Comparison of ENCODE assay signal across 8 mouse cellular contexts in genomic region chr11:87470807-87471698, GRCm38 (mm10).
DNase-seq lines count a peak whose midpoint lies in the region; ATAC-seq and TF ChIP-seq lines count a peak whose summit lies in the region.
"Not testable (repeated sequence)": the region's sequence is repeated elsewhere in the genome, so short reads cannot be mapped to it uniquely, and the experiment has no call there.

No protein-coding gene starts in this region.

- under 1% methylated on average over 25 of the region's 63 CpGs for WGBS in forebrain, embryonic 11.5 days
- WGBS in heart, embryonic 16.5 days: under 1% methylated on average over 26 of the region's 63 CpGs
- WGBS in liver, embryonic 14.5 days (ENCODE audit: insufficient replicate concordance): under 1% methylated on average over 28 of the region's 63 CpGs
- WGBS in stomach, embryonic 15.5 days: under 1% methylated on average over 26 of the region's 63 CpGs

- not testable (repeated sequence) for H3K4me3 ChIP-seq in CH12.LX (replicated peaks in 1 of 3; ENCODE audit: low read depth in 2 of 3, low read length in 2 of 3, poor library complexity in 1 of 3)
- H3K4me3 ChIP-seq in forebrain, embryonic 11.5 days (ENCODE audit: low read depth, low read length): peak overlapping the region; percentile 13; the same call in 1 of the 2 replicates
- peak overlapping the region; percentile 46 for H3K4me3 ChIP-seq in heart, embryonic 16.5 days (ENCODE audit: low read length)
- 0 out of 4 replicates have a peak overlapping the region, but pooled peaks of 1 of the 2 experiments have one; percentile 0 for H3K4me3 ChIP-seq in liver, embryonic 14.5 days (ENCODE audit: insufficient read depth in 1 of 2, low read depth in 2 of 2, low read length in 2 of 2)
- peak overlapping the region; percentile 35 for H3K4me3 ChIP-seq in stomach, embryonic 15.5 days (replicated peaks)

- in situ Hi-C loops in CH12.LX (cut with MboI; ENCODE audit: low pct_ligation_motif_present, low pct_unique_long_range_greater_than_20kb, low sequenced_read_pairs): loop anchor here (5.0 kb wide), 1 partner anchor 36 kb away; no protein-coding TSS in a partner anchor

- TF ChIP-seq EP300 in CH12.LX (IDR thresholded peaks at IDR 0.05; ENCODE audit: low read length): not testable (repeated sequence)
- peak; percentile 33; the same call in 1 of the 2 replicates for TF ChIP-seq EP300 in liver, embryonic 14.5 days (IDR thresholded peaks at IDR 0.05; ENCODE audit: low read depth)

- H3K27me3 ChIP-seq in CH12.LX (replicated peaks); forebrain, embryonic 11.5 days (ENCODE audit: control insufficient read depth, insufficient read depth, low read length); heart, embryonic 16.5 days (ENCODE audit: control insufficient read depth, insufficient read depth, low read length); liver, embryonic 14.5 days (ENCODE audit: control insufficient read depth, insufficient read depth, low read length); stomach, embryonic 15.5 days (replicated peaks): not testable (repeated sequence)

- TF ChIP-seq RAD21 in CH12.LX (IDR thresholded peaks at IDR 0.05; ENCODE audit: low read depth, low read length): not testable (repeated sequence)

- H3K9ac ChIP-seq in CH12.LX (ENCODE audit: insufficient read depth, low read depth): peak overlapping the region; percentile 53
- peak overlapping the region; percentile 24; the same call in 1 of the 2 replicates for H3K9ac ChIP-seq in forebrain, embryonic 11.5 days (ENCODE audit: low read length)
- H3K9ac ChIP-seq in heart, embryonic 16.5 days (ENCODE audit: low read length): peak overlapping the region; percentile 70
- peak overlapping the region; percentile 2 for H3K9ac ChIP-seq in liver, embryonic 14.5 days (replicated peaks)
- H3K9ac ChIP-seq in stomach, embryonic 15.5 days: not testable (repeated sequence)

- H3K79me2 ChIP-seq in CH12.LX (replicated peaks; ENCODE audit: control insufficient read depth, extremely low read depth, insufficient read depth, poor library complexity, severe bottlenecking): not testable (repeated sequence)

- H3K36me3 ChIP-seq in CH12.LX (replicated peaks in 1 of 2; ENCODE audit: control insufficient read depth in 1 of 2, insufficient read depth in 1 of 2, low read length in 1 of 2); forebrain, embryonic 11.5 days (ENCODE audit: control insufficient read depth, insufficient read depth, low read length); heart, embryonic 16.5 days (ENCODE audit: control insufficient read depth, insufficient read depth); liver, embryonic 14.5 days (replicated peaks; ENCODE audit: control insufficient read depth, insufficient read depth, low read depth); stomach, embryonic 15.5 days: not testable (repeated sequence)

- peaks cover 13 to 42% of the 10 kb centered on the region in 2 experiments for H3K4me1 ChIP-seq in CH12.LX (ENCODE audit: control insufficient read depth in 1 of 2, insufficient read depth in 2 of 2)
- not testable (repeated sequence) for H3K4me1 ChIP-seq in forebrain, embryonic 11.5 days (replicated peaks; ENCODE audit: control insufficient read depth, insufficient read depth, low read length); heart, embryonic 16.5 days (ENCODE audit: control insufficient read depth, insufficient read depth, low read length); liver, embryonic 14.5 days (replicated peaks; ENCODE audit: control insufficient read depth in 2 of 2, insufficient read depth in 2 of 2, low read length in 1 of 2)
- H3K4me1 ChIP-seq in stomach, embryonic 15.5 days: peaks cover 12% of the 10 kb centered on the region; the same call in 1 of the 2 replicates

- H3K9me3 ChIP-seq in CH12.LX (replicated peaks; ENCODE audit: low read length); forebrain, embryonic 11.5 days (ENCODE audit: control insufficient read depth, low read length); heart, embryonic 16.5 days (replicated peaks; ENCODE audit: control insufficient read depth, low read length); liver, embryonic 14.5 days (ENCODE audit: control insufficient read depth, low read length); stomach, embryonic 15.5 days: not testable (repeated sequence)

- TF ChIP-seq POLR2A in CH12.LX (IDR thresholded peaks at IDR 0.05; ENCODE audit: low read depth, low read length): peak; percentile 82

- ATAC-seq in forebrain, embryonic 11.5 days (replicated peaks; ENCODE audit: low FRiP score): peak; percentile 99
- ATAC-seq in heart, embryonic 16.5 days (replicated peaks; ENCODE audit: extremely low read depth, insufficient read depth, low FRiP score): peak; percentile 99
- peak; percentile 96 for ATAC-seq in liver, embryonic 14.5 days (ENCODE audit: insufficient read depth)
- peak; percentile 98 for ATAC-seq in stomach, embryonic 15.5 days (ENCODE audit: insufficient read depth, low FRiP score, low read depth)

- dilution Hi-C loops in CH12.LX (cut with MboI; ENCODE audit: extremely low pct_ligation_motif_present, extremely low pct_unique_long_range_greater_than_20kb, low sequenced_read_pairs): not testable (repeated sequence)

- DNase-seq in CH12.LX (ENCODE audit: extremely low read depth): peak; percentile 87
- peak; percentile 50 for DNase-seq in c-Kit-positive CD71-negative TER-119-negative erythroid progenitor cells, embryonic 14.5 days (ENCODE audit: low read depth)
- DNase-seq in forebrain, embryonic 11.5 days (ENCODE audit: low spot score): peak; percentile 86
- DNase-seq in kidney, postnatal 14 days: peak; percentile 81
- DNase-seq in liver, embryonic 14.5 days (ENCODE audit: low read depth in 3 of 3, low spot score in 3 of 3): peak; percentile 59 to 72 (median 60)
- peak; percentile 79 for DNase-seq in neural tube, embryonic 10.5 days (ENCODE audit: extremely low spot score, low spot score)

- peak overlapping the region; percentile 96 for H3K4me2 ChIP-seq in CH12.LX (ENCODE audit: insufficient read depth, low read depth, poor library complexity, severe bottlenecking)
- peak overlapping the region; percentile 47 for H3K4me2 ChIP-seq in forebrain, embryonic 11.5 days (ENCODE audit: low read depth, low read length, severe bottlenecking)
- H3K4me2 ChIP-seq in heart, embryonic 16.5 days (ENCODE audit: low read depth, low read length): peak overlapping the region; percentile 78
- peak overlapping the region; percentile 61 for H3K4me2 ChIP-seq in liver, embryonic 14.5 days (ENCODE audit: low read depth)
- peak overlapping the region; percentile 64 for H3K4me2 ChIP-seq in stomach, embryonic 15.5 days

- not testable (repeated sequence) for H3K27ac ChIP-seq in CH12.LX (ENCODE audit: insufficient read depth, low read depth); forebrain, embryonic 11.5 days (ENCODE audit: low read depth, low read length); liver, embryonic 14.5 days; stomach, embryonic 15.5 days
- peak overlapping the region; percentile 62; the same call in 1 of the 2 replicates for H3K27ac ChIP-seq in heart, embryonic 16.5 days (ENCODE audit: low read length)

- not testable (repeated sequence) for TF ChIP-seq CTCF in CH12.LX (conservative IDR thresholded peaks at IDR 0.05 in 1 of 2, IDR thresholded peaks at IDR 0.05 in 1 of 2; ENCODE audit: low read depth in 2 of 2, low read length in 2 of 2); liver, embryonic 14.5 days (IDR thresholded peaks at IDR 0.05; ENCODE audit: low read depth)

TF ChIP-seq in CH12.LX, 34 proteins besides CTCF, POLR2A, EP300 and RAD21:
- TF ChIP-seq USF2 (conservative IDR thresholded peaks at IDR 0.05; ENCODE audit: low read depth, low read length) (0 out of 2 replicates have a peak, but pooled peaks have one; percentile 24), HCFC1 (IDR thresholded peaks at IDR 0.05; ENCODE audit: low read depth, low read length) (peak; percentile 59), MEF2A (IDR thresholded peaks at IDR 0.05; ENCODE audit: borderline replicate concordance, low read depth, low read length) (0 out of 2 replicates have a peak, but pooled peaks have one; percentile 55), IRF4 (IDR thresholded peaks at IDR 0.05; ENCODE audit: low read depth, low read length) (peak; percentile 23; the same call in 1 of the 2 replicates), BHLHE40 (IDR thresholded peaks at IDR 0.05; ENCODE audit: low read depth, low read length) (peak; percentile 92), MXI1 (IDR thresholded peaks at IDR 0.05; ENCODE audit: low read depth, low read length) (peak; percentile 87), SIN3A (IDR thresholded peaks at IDR 0.05; ENCODE audit: low read length) (0 out of 2 replicates have a peak, but pooled peaks have one; percentile 57), ZNF384 (IDR thresholded peaks at IDR 0.05; ENCODE audit: low read depth, low read length) (peak; percentile 74), MYC (IDR thresholded peaks at IDR 0.05; ENCODE audit: low read depth, low read length) (peak; percentile 95), USF1 (IDR thresholded peaks at IDR 0.05; ENCODE audit: low read depth, low read length) (0 out of 2 replicates have a peak, but pooled peaks have one; percentile 7), TBP (conservative IDR thresholded peaks at IDR 0.05; ENCODE audit: low read depth, low read length) (0 out of 2 replicates have a peak, but pooled peaks have one; percentile 49), ELF1 (IDR thresholded peaks at IDR 0.05; ENCODE audit: low read depth, low read length) (peak; percentile 71), ZMIZ1 (IDR thresholded peaks at IDR 0.05; ENCODE audit: low read depth, low read length) (peak; percentile 98), POLR2AphosphoS2 (IDR thresholded peaks at IDR 0.05; ENCODE audit: low read depth, low read length) (peak; percentile 95), MAX (IDR thresholded peaks at IDR 0.05; ENCODE audit: low read length) (peak; percentile 97), ETS1 (conservative IDR thresholded peaks at IDR 0.05; ENCODE audit: low read depth, low read length) (peak; percentile 78), NELFE (IDR thresholded peaks at IDR 0.05; ENCODE audit: low read depth, low read length) (peak; percentile 78), TCF12 (IDR thresholded peaks at IDR 0.05; ENCODE audit: low read depth, low read length) (peak; percentile 78; the same call in 1 of the 2 replicates)
